Mouse (Mus musculus) right cerebral cortex, adult 2 months (tissue): ENCODE measurements around the gene Fbxl13.
"Not testable (repeated sequence)": the region's sequence is repeated elsewhere in the genome, so short reads cannot be mapped to it uniquely, and the experiment has no call there.

Experiments used
- DNase-seq, 2 experiments: peaks; one replicate each; pipeline ENCODE4 v3.0.0; 2021 to 2022; ENCODE audit warnings: low spot score in 2 of 2

Gene Fbxl13

GRCm38 (mm10) chr5:21656912-21657311 lies 11.5 kb upstream of the Fbxl13 start:
- no peak for DNase-seq

- no peak for DNase-seq
Measured at GRCm38 (mm10) chr5:21651885-21652612, 6.6 kb upstream of the Fbxl13 start.

GRCm38 (mm10) chr5:21650736-21651135 lies 5.3 kb upstream of the Fbxl13 start:
- no peak for DNase-seq

GRCm38 (mm10) chr5:21646133-21646491 lies 678 bp upstream of the Fbxl13 start:
- DNase-seq = no peak

GRCm38 (mm10) chr5:21644891-21645438 lies 469 bp downstream of the Fbxl13 start:
- no peak for DNase-seq

- no peak for DNase-seq
Measured at GRCm38 (mm10) chr5:21643606-21644005, 1.8 kb downstream of the Fbxl13 start.

- peak; percentile 82 to 88 for DNase-seq
Measured at GRCm38 (mm10) chr5:21640961-21641360, 4.5 kb downstream of the Fbxl13 start.

GRCm38 (mm10) chr5:21625916-21626315 lies 19.5 kb downstream of the Fbxl13 start:
- DNase-seq = no peak

GRCm38 (mm10) chr5:21616450-21617009 lies 28.9 kb downstream of the Fbxl13 start:
- DNase-seq = no peak

- not testable (repeated sequence) for DNase-seq
Measured at GRCm38 (mm10) chr5:21614299-21614698, 31.1 kb downstream of the Fbxl13 start.

- no peak for DNase-seq
Measured at GRCm38 (mm10) chr5:21610996-21611395, 34.4 kb downstream of the Fbxl13 start.

- peak; percentile 31 to 57 for DNase-seq
Measured at GRCm38 (mm10) chr5:21608311-21609304, 36.8 kb downstream of the Fbxl13 start.

- no peak for DNase-seq
Measured at GRCm38 (mm10) chr5:21605936-21606335, 39.5 kb downstream of the Fbxl13 start.

- no peak for DNase-seq
Measured at GRCm38 (mm10) chr5:21599961-21600360, 45.5 kb downstream of the Fbxl13 start.

- DNase-seq = not testable (repeated sequence)
Measured at GRCm38 (mm10) chr5:21599536-21599935, 45.9 kb downstream of the Fbxl13 start.

GRCm38 (mm10) chr5:21593201-21593709 lies 52.2 kb downstream of the Fbxl13 start:
- no peak for DNase-seq

GRCm38 (mm10) chr5:21592106-21592505 lies 53.3 kb downstream of the Fbxl13 start:
- DNase-seq = no peak

- no peak for DNase-seq
Measured at GRCm38 (mm10) chr5:21588220-21588619, 57.2 kb downstream of the Fbxl13 start.

GRCm38 (mm10) chr5:21587683-21588082 lies 57.8 kb downstream of the Fbxl13 start:
- no peak for DNase-seq

- DNase-seq = peak; percentile 29 to 45
Measured at GRCm38 (mm10) chr5:21586763-21587162, 58.7 kb downstream of the Fbxl13 start.

- DNase-seq = no peak
Measured at GRCm38 (mm10) chr5:21578136-21578535, 67.3 kb downstream of the Fbxl13 start.

GRCm38 (mm10) chr5:21575210-21575550 lies 70.3 kb downstream of the Fbxl13 start:
- no peak for DNase-seq
